Mouse (Mus musculus) stomach, postnatal 0 days (tissue): Measurements from ENCODE around the gene Efcab8.

Experiments
- CTCF ChIP-seq: IDR thresholded peaks from 2 replicates; pipeline ENCODE4 v1.5.1; 2016; ENCODE audit warnings: antibody characterized with exemption, low read depth, mild to moderate bottlenecking, moderate library complexity
- EP300 ChIP-seq: optimal IDR thresholded peaks from 2 replicates; pipeline ENCODE3; 2016; ENCODE audit warnings: antibody characterized with exemption

- TF ChIP-seq CTCF = no peak
- no peak for TF ChIP-seq EP300
These were observed 28.4 kb downstream of the Efcab8 start for GRCm38 (mm10) chr2:153808146-153808545.
